ENCODE assay signal across 28 mouse cellular contexts in the genomic region with DNA sequence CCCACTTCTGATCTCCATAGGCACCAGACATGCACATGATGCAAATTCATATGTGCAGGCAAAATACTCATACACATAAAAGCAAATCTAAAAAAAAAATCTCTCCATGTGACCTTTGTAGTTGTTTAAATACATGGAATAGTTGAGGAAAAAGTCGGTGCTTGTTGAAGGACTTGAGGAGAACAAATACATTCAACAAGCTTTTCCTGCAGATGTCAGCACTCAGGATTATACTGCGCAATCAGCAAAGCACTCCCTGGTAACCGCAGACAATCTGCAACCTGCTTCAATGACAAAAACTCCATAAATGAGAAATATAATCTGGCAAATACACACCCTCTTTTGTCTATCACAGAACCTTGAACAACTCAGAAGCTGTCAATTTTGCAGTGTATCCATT.
"Had no signal": no experiment of that assay in that cellular context is flagged by ENCODE, and none has a peak within 500 bp of the region (broad histone marks: within the 10 kb centered on the region; RNA-seq: fewer than 3 reads in every experiment).

No protein-coding gene starts in this region.

- H3K4me2 ChIP-seq: embryonic facial prominence, embryonic 12.5 days; embryonic facial prominence, embryonic 13.5 days; embryonic facial prominence, embryonic 15.5 days; forebrain, embryonic 12.5 days; forebrain, embryonic 13.5 days; forebrain, embryonic 15.5 days had no signal

- DNase-seq: cerebellum, adult 8-10 months; cerebellum, adult 9-10 months; cerebellum, adult 9-11 months; cerebellum, postnatal 10 days; cerebellum, postnatal 14 days; cerebellum, postnatal 25 days; cerebellum, postnatal 36 days; embryo, embryonic 11 days; forebrain, postnatal 0 days; gastrocnemius, adult 2 months; gastrocnemius, postnatal 10 days; gastrocnemius, postnatal 14 days; gastrocnemius, postnatal 25 days; gastrocnemius, postnatal 36 days; heart, adult 11 months; heart, adult 18-20 months; heart, adult 2 months had no signal

- H3K36me3 ChIP-seq: embryonic facial prominence, embryonic 12.5 days; embryonic facial prominence, embryonic 13.5 days; embryonic facial prominence, embryonic 15.5 days; forebrain, embryonic 10.5 days; forebrain, embryonic 12.5 days; forebrain, embryonic 15.5 days had no signal

- H3K9me3 ChIP-seq: embryonic facial prominence, embryonic 10.5 days; embryonic facial prominence, embryonic 12.5 days; embryonic facial prominence, embryonic 13.5 days; embryonic facial prominence, embryonic 15.5 days; forebrain, embryonic 10.5 days; forebrain, embryonic 12.5 days; forebrain, embryonic 13.5 days; forebrain, embryonic 15.5 days had no signal

- H3K27me3 ChIP-seq: embryonic facial prominence, embryonic 12.5 days; embryonic facial prominence, embryonic 13.5 days; embryonic facial prominence, embryonic 15.5 days; forebrain, embryonic 12.5 days; forebrain, embryonic 13.5 days; forebrain, embryonic 15.5 days had no signal

- H3K4me3 ChIP-seq: embryonic facial prominence, embryonic 10.5 days; embryonic facial prominence, embryonic 12.5 days; embryonic facial prominence, embryonic 13.5 days; embryonic facial prominence, embryonic 15.5 days; erythroblast, embryonic 14.5 days; forebrain, embryonic 10.5 days; forebrain, embryonic 12.5 days; forebrain, embryonic 13.5 days; forebrain, embryonic 15.5 days; gastrocnemius, adult 2 months; heart, adult 2 months had no signal

- H3K4me1 ChIP-seq: embryonic facial prominence, embryonic 10.5 days; embryonic facial prominence, embryonic 12.5 days; embryonic facial prominence, embryonic 13.5 days; embryonic facial prominence, embryonic 15.5 days; forebrain, embryonic 10.5 days; forebrain, embryonic 12.5 days; forebrain, embryonic 13.5 days; forebrain, embryonic 15.5 days had no signal

- ATAC-seq: forebrain, embryonic 13.5 days; forebrain, embryonic 14.5 days; forebrain, embryonic 15.5 days; forebrain, embryonic 16.5 days; forebrain, postnatal 0 days had no signal

- H3K9ac ChIP-seq: embryonic facial prominence, embryonic 12.5 days; embryonic facial prominence, embryonic 13.5 days; embryonic facial prominence, embryonic 15.5 days; forebrain, embryonic 12.5 days; forebrain, embryonic 13.5 days; forebrain, embryonic 15.5 days; forebrain, postnatal 0 days had no signal

- H3K27ac ChIP-seq: embryonic facial prominence, embryonic 10.5 days; embryonic facial prominence, embryonic 12.5 days; embryonic facial prominence, embryonic 13.5 days; embryonic facial prominence, embryonic 15.5 days; forebrain, embryonic 10.5 days; forebrain, embryonic 12.5 days; forebrain, embryonic 13.5 days; forebrain, embryonic 15.5 days; gastrocnemius, adult 2 months; heart, adult 2 months had no signal
